Mouse (Mus musculus) kidney, postnatal 4 days (tissue): ENCODE results near the gene Gucy2g.
"Not testable (repeated sequence)": the region's sequence is repeated elsewhere in the genome, so short reads cannot be mapped to it uniquely, and the experiment has no call there.

Experiments
- DNase-seq, 2 experiments: peaks; one replicate each; pipeline ENCODE4 v3.0.0; 2021; ENCODE audit warnings: mixed read lengths in 2 of 2

Gucy2g gene

GRCm38 (mm10) chr19:55206482-55207138, 34.4 kb downstream of the Gucy2g start:
- peak; percentile 41 to 55 for DNase-seq

GRCm38 (mm10) chr19:55198303-55198702, 42.7 kb downstream of the Gucy2g start:
- DNase-seq: peak; percentile 82 to 86

GRCm38 (mm10) chr19:55195574-55195973, 45.5 kb downstream of the Gucy2g start:
- DNase-seq: no peak

DNA sequence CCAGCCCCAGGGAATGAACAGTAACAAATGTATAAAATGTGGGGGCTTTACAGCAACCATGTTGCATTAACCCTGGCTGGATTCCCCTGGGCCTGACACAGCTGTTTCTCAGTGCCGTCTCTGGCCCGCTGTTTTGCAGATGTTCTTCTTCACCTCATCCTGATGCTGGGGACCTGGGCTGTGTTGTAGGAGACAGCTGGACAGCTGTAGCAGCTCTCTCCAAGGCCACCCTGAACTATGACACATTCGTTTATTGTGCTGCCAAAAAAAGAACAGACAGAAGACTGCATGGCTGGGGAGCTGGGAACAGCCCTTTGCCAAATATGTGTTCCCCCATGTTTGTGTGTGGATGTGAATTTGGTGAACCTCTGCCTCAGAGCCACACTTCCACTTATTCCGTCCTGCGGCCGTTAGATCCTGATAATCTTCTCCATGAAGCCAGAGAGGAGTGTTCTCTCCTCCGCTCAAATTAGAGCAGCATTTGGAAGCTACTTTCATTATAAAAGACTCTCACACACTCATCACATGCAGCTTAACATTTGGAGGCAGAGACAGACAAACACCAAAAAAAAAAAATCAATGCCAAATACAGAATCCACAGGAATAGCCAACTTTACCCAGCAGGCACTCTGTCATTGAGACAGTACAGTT, 46.4 kb downstream of the Gucy2g start:
- DNase-seq: peak; percentile 67 to 76

DNA sequence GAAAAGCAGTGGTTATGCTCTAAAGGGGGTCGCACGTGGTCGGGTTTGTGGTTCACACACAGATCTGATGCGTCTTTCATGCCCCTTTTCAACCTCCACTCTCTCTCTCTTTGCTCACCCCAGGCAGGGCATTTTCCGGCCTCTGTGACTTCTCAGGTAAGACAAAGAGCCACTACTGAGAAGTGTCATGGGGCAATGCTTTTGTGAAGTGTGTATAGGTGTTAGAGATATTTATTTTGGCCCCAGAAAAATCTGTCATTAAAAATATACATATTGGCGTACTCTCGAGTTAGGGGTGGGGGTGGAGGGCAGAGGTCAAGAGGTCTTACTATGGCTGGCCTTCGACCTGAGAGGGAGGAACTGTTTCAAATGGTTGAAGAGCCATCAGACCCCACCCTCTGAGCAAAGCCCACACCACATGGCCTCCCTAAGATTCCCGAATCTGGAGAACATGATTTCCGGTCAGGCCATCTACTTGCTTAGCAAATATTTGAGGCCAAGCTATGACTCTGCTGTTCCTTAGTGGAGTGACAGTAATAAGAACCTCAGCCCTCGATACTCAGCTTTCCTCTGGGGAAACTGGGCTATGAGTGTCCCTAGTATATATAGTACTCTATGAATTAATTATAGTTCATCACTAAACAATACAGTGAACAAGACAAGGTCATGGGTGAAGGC, 47.2 kb downstream of the Gucy2g start:
- DNase-seq: no peak

DNA sequence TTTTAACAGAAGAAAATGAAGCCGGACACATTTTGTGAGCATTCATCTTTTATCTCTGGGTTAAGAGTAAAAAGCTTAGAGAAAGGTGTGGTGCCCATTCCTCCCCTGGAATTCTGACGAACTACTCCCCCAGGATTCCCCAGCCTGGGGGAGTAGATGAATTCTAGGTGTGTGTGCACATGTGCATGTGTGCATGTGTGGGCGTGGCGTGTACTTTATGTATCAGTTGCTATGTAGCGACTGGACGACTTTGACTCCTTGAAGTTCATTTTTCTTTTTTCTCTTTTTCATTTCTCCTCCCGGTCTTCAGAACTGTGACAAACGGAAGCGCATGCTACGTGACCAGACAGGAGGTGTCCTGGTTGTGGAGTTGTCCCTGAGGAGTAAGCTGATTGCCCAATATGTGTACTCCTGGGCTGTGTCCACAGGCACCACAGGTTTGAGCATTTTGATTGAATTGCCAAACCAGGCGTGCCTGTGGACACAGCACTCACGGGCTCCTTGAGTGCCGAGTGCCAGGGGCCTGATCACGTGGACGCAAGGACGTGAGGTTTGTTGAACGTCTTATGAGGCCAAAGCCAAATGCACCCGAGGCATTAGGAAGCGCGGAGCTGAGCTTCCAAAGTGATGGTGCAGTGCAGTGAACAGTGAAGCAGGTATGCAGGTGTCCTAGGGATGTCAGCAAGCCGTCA, 48.6 kb downstream of the Gucy2g start:
- DNase-seq: no peak

GRCm38 (mm10) chr19:55191596-55191995, 49.4 kb downstream of the Gucy2g start:
- DNase-seq: no peak

- DNase-seq: no peak
Observed at GRCm38 (mm10) chr19:55190065-55190464, 51.0 kb downstream of the Gucy2g start.

DNA sequence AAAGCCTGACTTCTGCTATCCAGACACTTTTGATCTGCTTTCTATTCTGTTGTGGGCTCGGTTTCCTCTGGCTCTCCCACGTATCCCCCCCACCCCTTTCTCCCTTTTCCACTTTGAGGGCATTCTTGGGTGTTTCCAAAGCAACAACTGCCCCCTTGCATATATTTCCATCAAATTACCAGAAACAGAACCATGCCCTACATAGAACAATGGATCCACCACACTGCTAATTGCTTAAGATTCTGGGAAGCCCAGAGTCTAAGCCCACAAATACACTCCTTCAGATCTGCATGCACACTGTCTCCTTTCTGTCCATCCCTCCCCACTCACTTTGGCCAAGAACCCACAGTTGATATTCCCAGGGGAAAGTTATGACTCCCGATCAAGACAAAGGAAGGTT, 55.4 kb downstream of the Gucy2g start:
- no peak for DNase-seq

- DNase-seq: no peak
Observed at GRCm38 (mm10) chr19:55185074-55185473, 56.0 kb downstream of the Gucy2g start.

DNA sequence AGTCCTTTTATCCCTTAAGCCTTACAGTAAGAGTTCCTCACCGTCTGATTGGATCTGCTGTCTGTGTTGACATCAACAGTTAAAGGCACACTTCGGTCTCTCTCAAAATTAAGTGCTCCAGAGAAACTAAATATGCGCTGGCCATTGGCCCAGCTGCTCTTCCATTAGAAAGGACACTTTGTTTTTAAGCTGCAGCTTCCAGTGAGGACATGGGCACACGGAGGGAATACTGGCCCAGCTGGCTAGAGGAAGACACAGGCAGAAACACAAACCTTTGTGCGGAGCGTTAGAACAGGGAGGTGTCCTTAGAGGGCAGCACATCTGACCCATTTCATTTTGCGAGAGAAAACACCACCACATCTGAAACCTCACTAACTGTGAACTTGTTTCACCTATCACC, 56.6 kb downstream of the Gucy2g start:
- no peak for DNase-seq

GRCm38 (mm10) chr19:55180433-55180832, 60.6 kb downstream of the Gucy2g start, which contains the start of gene Tectb:
TSS of gene Tectb (plus strand) at chr19:55180733.
- no peak for DNase-seq

DNA sequence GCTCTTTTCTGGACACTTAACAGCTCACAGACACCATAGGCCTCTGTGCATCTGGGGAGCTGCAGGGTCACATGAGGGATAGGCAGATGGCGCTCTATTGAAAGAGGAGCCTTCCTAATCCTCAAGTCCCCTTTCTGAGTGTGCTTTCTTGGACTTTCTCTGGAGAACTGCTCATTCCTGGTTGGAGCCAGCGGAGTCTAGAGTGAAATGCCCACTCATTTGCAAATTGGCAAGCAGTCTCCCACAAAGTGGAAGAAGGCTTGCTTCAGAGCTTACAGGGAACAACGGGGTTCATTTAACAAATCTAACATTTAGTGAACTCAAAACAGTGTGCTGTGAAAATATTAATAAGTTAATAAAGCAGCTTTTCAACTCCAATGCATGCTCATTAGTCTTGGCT, 63.9 kb downstream of the Gucy2g start:
- DNase-seq: no peak

- DNase-seq: no peak
Observed at GRCm38 (mm10) chr19:55171585-55171984, 69.5 kb downstream of the Gucy2g start.

GRCm38 (mm10) chr19:55170399-55170798, 70.6 kb downstream of the Gucy2g start:
- no peak for DNase-seq

DNA sequence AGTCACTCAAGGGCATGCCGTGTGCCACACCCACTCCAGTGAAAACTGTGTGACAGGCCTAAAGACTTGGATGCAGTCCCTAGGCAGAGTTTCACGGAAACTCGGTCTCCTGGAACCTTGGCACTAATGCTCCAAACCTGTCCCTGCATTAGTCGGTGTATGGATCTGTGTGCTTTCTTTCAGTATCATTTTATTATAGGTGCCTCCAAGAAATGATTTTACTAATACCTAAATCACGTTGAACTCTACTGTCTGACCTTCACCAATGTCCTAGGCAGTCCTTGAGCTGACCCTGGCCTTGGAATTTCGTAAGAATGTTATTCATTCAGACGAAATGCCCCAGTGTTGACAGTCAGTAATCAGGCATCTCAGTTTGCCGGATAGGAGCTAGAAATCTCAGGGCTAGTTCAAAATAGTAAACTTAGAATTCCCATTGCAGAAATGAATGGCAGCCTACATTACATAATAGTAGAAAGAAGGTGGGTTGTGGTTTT, 71.8 kb downstream of the Gucy2g start:
- DNase-seq: not testable (repeated sequence)

- DNase-seq: no peak
Observed at GRCm38 (mm10) chr19:55168360-55168759, 72.7 kb downstream of the Gucy2g start.

- no peak for DNase-seq
Observed at GRCm38 (mm10) chr19:55167741-55168140, 73.3 kb downstream of the Gucy2g start.

GRCm38 (mm10) chr19:55166741-55167140, 74.3 kb downstream of the Gucy2g start:
- no peak for DNase-seq

DNA sequence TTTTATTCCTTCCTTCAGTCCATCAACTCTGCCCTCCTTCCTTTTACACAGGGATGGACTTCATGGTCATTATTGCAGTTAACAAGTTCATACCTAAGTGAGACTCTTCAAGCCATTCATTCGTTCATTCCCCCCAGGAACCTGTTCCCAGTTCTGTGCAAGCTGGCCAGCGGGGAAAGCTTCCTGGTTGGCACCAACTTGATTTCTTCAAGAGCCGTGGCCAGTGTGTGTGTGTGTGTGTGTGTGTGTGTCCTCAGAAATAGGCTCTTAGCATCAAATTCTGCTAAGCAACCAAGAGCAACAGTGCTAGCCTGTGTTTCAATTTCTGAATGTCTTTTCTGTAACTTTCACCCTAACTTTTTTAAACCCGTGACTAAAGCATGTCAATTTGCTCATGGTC, 75.1 kb downstream of the Gucy2g start:
- DNase-seq: no peak

- DNase-seq: no peak
Observed at GRCm38 (mm10) chr19:55165183-55165865, 75.7 kb downstream of the Gucy2g start.

GRCm38 (mm10) chr19:55164162-55164561, 76.9 kb downstream of the Gucy2g start:
- no peak for DNase-seq

DNA sequence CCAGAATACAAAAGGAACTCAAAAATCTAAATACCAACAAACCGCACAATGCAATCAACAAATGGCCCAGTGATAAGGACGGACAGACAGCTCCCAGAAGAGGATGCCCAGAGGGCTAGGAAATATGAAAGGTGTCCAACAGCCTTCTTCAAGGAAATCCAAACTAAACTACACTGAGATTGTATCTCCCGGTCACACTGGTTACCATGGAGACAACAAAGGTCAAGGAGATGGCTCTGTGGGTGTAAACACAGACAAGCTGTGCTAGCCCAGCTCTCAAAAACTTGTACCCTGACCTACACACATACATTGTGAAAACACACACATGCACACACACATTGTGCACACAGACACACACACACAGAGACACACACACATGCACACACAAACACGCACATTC, 78.8 kb downstream of the Gucy2g start:
- DNase-seq: no peak
